Mouse (Mus musculus): ENCODE measurements around the gene Papola. TPM values are rescaled to one million over a fixed set of nuclear protein-coding genes. Genes with fewer than 3 reads are reported as not detected.

The Papola gene
- polyA plus RNA-seq, 1 experiment from 2014 or later = 226 TPM

DNA sequence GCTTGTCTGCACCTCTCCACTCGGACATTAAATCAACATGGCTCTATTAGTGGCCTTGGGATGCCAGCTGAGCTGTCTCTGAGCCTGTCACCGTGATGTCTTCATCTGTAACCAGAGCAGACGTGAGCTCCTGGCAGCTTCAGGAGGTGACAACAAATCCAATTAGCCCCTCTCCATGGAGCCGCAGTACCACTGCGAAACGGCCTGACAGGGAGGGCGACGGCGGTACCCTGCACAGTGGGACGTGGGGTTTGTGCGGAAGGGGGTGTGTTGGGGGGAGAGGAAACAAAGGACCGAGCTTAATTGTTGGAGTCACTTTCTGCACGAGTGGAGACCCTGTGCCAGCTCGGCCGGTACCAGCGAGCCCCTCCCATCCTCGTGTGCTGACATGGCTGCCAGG, 90.6 kb downstream of the Papola start:
- H3K36me3 ChIP-seq (ENCODE audit: control insufficient read depth, insufficient read depth, low read length) = no peaks in the 10 kb centered on the region
- no peak for ATAC-seq (ENCODE audit: insufficient number of reproducible peaks, low FRiP score, low TSS enrichment, low read depth)
- no peaks in the 10 kb centered on the region; the same call in 1 of the 2 replicates for H3K9me3 ChIP-seq (ENCODE audit: control insufficient read depth, low read length)
- no peak overlapping the region for H3K4me3 ChIP-seq (ENCODE audit: low read depth, low read length)
- no peak overlapping the region for H3K4me2 ChIP-seq (ENCODE audit: low read depth, severe bottlenecking)
- H3K27ac ChIP-seq (replicated peaks; ENCODE audit: low read depth, low read length) = no peak overlapping the region
- no peak overlapping the region for H3K9ac ChIP-seq (ENCODE audit: low read length)
- no peaks in the 10 kb centered on the region for H3K4me1 ChIP-seq (ENCODE audit: control insufficient read depth, insufficient read depth, low read length)
- no peak for DNase-seq (ENCODE audit: low spot score)
- 25% methylated on average over 17 of the region's 17 CpGs for WGBS
- H3K27me3 ChIP-seq (ENCODE audit: control insufficient read depth, insufficient read depth, low read length) = no peaks in the 10 kb centered on the region

DNA sequence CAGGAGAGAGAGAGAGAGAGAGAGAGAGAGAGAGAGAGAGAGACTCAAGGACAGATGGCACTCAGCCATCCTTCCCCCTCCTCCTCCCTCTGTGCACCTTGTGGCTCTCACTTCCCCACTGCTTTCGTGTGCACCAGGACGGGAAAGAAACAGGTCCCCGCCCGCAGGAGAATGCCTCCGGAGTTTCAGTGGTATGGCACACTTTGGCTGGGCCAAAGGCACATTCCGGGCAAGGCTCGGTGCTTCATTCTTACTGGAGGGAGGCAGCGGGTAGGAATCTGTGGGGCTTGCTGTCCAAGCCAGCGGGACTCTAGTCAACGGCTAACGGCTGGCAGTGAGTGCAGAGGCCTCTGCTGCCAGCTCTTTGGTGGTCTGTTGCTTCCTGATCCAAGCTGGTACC, 92.0 kb downstream of the Papola start:
- H3K9ac ChIP-seq (ENCODE audit: low read length) = no peak overlapping the region
- WGBS = 72% methylated on average over 11 of the region's 11 CpGs
- no peaks in the 10 kb centered on the region for H3K4me1 ChIP-seq (ENCODE audit: control insufficient read depth, insufficient read depth, low read length)
- H3K27me3 ChIP-seq (ENCODE audit: control insufficient read depth, insufficient read depth, low read length) = no peaks in the 10 kb centered on the region
- H3K9me3 ChIP-seq (ENCODE audit: control insufficient read depth, low read length) = no peaks in the 10 kb centered on the region; the same call in 1 of the 2 replicates
- H3K4me2 ChIP-seq (ENCODE audit: low read depth, severe bottlenecking) = no peak overlapping the region
- DNase-seq (ENCODE audit: low spot score) = no peak
- H3K27ac ChIP-seq (replicated peaks; ENCODE audit: low read depth, low read length) = no peak overlapping the region
- no peaks in the 10 kb centered on the region for H3K36me3 ChIP-seq (ENCODE audit: control insufficient read depth, insufficient read depth, low read length)
- H3K4me3 ChIP-seq (ENCODE audit: low read depth, low read length) = no peak overlapping the region
- ATAC-seq (ENCODE audit: insufficient number of reproducible peaks, low FRiP score, low TSS enrichment, low read depth) = no peak

DNA sequence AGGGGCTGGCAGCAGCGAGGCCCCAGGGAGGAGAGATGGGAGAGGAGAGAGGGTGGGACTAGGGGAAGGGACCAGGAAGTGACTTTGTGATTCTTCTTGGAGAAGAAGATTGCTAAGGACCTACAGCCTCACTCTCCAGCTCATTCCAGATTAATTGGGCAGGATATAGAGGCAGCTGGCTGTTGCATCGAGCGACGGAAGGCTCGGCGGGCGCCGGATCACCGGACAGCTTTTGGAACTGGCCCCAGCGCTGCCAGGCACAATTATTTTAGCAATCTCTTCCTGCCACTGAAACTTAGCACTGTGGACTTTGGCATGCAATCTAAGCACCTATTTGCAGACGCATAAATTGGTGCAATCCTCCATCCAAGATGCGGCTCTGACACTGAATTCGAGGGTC, 92.4 kb downstream of the Papola start:
- H3K9ac ChIP-seq (ENCODE audit: low read length) = no peak overlapping the region
- 88% methylated on average over 13 of the region's 13 CpGs for WGBS
- H3K4me1 ChIP-seq (ENCODE audit: control insufficient read depth, insufficient read depth, low read length) = no peaks in the 10 kb centered on the region
- H3K27me3 ChIP-seq (ENCODE audit: control insufficient read depth, insufficient read depth, low read length) = no peaks in the 10 kb centered on the region
- H3K9me3 ChIP-seq (ENCODE audit: control insufficient read depth, low read length) = no peaks in the 10 kb centered on the region; the same call in 1 of the 2 replicates
- no peak for ATAC-seq (ENCODE audit: insufficient number of reproducible peaks, low FRiP score, low TSS enrichment, low read depth)
- H3K27ac ChIP-seq (replicated peaks; ENCODE audit: low read depth, low read length) = no peak overlapping the region
- H3K36me3 ChIP-seq (ENCODE audit: control insufficient read depth, insufficient read depth, low read length) = no peaks in the 10 kb centered on the region
- no peak for DNase-seq (ENCODE audit: low spot score)
- H3K4me2 ChIP-seq (ENCODE audit: low read depth, severe bottlenecking) = no peak overlapping the region
- H3K4me3 ChIP-seq (ENCODE audit: low read depth, low read length) = no peak overlapping the region

DNA sequence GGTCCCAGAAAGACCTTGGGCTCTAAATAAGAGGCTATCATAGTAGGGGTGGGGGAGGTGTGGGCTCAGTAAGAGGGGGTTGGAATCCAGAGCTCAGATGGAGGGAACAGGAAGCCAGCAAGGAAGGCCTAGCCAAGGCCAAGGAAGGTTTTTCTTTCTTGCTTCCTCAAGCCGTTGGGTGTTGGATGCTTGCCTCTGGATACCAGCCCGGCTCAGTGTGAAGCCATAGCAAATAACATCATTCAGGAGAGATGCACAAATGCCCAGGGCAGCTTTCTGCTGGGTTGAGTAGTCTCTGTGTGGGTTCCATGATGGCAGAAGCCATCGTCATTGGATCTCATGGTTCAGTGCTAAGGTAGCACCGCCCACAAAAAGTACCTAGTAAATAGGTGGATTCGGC, 94.3 kb downstream of the Papola start:
- H3K27me3 ChIP-seq (ENCODE audit: control insufficient read depth, insufficient read depth, low read length) = no peaks in the 10 kb centered on the region
- no peak overlapping the region for H3K4me2 ChIP-seq (ENCODE audit: low read depth, severe bottlenecking)
- no peak overlapping the region for H3K27ac ChIP-seq (replicated peaks; ENCODE audit: low read depth, low read length)
- ATAC-seq (ENCODE audit: insufficient number of reproducible peaks, low FRiP score, low TSS enrichment, low read depth) = no peak
- H3K9me3 ChIP-seq (ENCODE audit: control insufficient read depth, low read length) = no peaks in the 10 kb centered on the region; the same call in 1 of the 2 replicates
- no peaks in the 10 kb centered on the region for H3K36me3 ChIP-seq (ENCODE audit: control insufficient read depth, insufficient read depth, low read length)
- WGBS = 85% methylated on average over 5 of the region's 5 CpGs
- H3K4me3 ChIP-seq (ENCODE audit: low read depth, low read length) = no peak overlapping the region
- H3K9ac ChIP-seq (ENCODE audit: low read length) = no peak overlapping the region
- DNase-seq (ENCODE audit: low spot score) = no peak
- H3K4me1 ChIP-seq (ENCODE audit: control insufficient read depth, insufficient read depth, low read length) = no peaks in the 10 kb centered on the region

DNA sequence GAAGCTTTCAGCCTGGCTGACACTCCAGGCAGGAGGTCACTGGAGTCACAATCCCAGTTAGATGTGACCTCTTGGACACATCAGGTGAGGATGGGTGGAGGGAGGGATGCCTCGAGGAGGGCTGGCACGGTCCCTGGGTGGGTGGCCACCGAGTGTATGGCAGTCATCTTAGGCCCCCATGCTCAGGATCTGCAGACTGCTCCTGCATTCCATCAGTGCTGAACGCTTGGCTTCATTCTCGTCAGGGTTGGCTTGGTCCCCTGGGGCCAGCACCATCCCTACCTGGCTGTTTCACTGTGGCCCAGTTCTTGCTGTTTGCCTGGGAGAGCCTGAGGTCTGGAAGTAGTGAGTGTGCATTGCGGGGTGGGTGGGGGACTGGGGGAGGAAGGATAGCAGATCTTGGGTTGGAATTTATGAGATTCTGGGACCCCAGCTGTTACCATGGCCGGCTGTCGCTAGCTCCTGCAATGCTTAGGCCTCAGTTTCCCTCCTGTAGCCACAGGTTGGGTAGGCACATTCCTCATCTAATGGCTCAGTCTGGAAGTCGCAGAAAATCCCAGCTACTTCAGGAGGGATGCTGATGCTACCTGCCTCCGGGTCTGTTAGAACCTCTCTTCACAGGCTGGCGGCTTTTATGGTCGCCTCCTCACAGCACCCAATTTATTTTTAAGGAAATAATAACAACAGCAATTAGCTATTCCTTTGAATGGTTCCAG, 99.5 kb downstream of the Papola start:
- ATAC-seq (ENCODE audit: insufficient number of reproducible peaks, low FRiP score, low TSS enrichment, low read depth) (no peak), DNase-seq (ENCODE audit: low spot score) (no peak)
- H3K4me2 ChIP-seq (ENCODE audit: low read depth, severe bottlenecking) = no peak overlapping the region
- H3K4me1 ChIP-seq (ENCODE audit: control insufficient read depth, insufficient read depth, low read length) = no peaks in the 10 kb centered on the region
- H3K9ac ChIP-seq (ENCODE audit: low read length) = no peak overlapping the region
- no peak overlapping the region for H3K4me3 ChIP-seq (ENCODE audit: low read depth, low read length)
- H3K27me3 ChIP-seq (ENCODE audit: control insufficient read depth, insufficient read depth, low read length) = no peaks in the 10 kb centered on the region
- WGBS = 54% methylated on average over 12 of the region's 12 CpGs
- no peak overlapping the region for H3K27ac ChIP-seq (replicated peaks; ENCODE audit: low read depth, low read length)
- H3K9me3 ChIP-seq (ENCODE audit: control insufficient read depth, low read length) = no peaks in the 10 kb centered on the region; the same call in 1 of the 2 replicates
- H3K36me3 ChIP-seq (ENCODE audit: control insufficient read depth, insufficient read depth, low read length) = no peaks in the 10 kb centered on the region

DNA sequence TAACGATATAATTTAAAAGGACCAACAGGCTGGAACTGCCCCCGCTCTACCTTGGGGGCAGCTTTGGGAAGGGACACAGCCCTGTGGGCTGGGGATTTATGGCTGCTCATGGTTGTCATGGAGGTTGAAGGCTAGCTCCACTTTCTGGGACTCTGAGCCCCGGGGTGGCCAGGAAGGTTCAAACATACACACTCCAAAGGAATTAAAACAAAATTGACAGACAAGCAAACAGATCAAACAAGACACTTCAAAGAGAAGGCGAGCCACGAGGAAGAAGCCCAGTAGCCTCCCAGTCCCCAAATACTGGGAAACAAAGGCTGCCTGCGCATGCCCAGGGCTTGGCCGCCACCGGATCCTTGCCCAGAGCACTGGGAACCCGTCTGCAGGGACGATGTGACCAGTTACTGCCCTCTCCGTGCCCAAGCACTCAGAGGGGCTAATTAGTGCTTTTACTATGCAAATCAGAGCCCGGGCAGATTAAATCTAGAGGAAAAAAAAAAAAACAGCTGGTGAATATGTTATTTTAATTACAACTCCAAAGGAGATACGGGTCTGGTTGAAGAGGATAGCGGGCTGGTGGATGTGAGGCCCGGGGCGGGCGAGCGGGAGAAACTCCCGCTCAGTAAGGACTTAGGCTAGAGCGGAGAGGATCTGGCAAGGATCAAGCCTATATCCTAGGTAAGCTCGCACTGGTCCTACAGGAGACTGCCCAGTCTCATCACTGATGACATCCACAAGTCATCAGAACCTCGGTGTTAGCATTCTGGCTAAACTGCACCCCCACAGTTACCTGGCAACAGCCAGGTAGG, 100.2 kb downstream of the Papola start:
- no peak overlapping the region for H3K4me3 ChIP-seq (ENCODE audit: low read depth, low read length)
- no peaks in the 10 kb centered on the region for H3K4me1 ChIP-seq (ENCODE audit: control insufficient read depth, insufficient read depth, low read length)
- ATAC-seq (ENCODE audit: insufficient number of reproducible peaks, low FRiP score, low TSS enrichment, low read depth) (no peak), DNase-seq (ENCODE audit: low spot score) (no peak)
- no peaks in the 10 kb centered on the region for H3K36me3 ChIP-seq (ENCODE audit: control insufficient read depth, insufficient read depth, low read length)
- no peak overlapping the region for H3K4me2 ChIP-seq (ENCODE audit: low read depth, severe bottlenecking)
- WGBS = 31% methylated on average over 22 of the region's 22 CpGs
- H3K27ac ChIP-seq (replicated peaks; ENCODE audit: low read depth, low read length) = no peak overlapping the region
- no peaks in the 10 kb centered on the region for H3K27me3 ChIP-seq (ENCODE audit: control insufficient read depth, insufficient read depth, low read length)
- no peak overlapping the region for H3K9ac ChIP-seq (ENCODE audit: low read length)
- H3K9me3 ChIP-seq (ENCODE audit: control insufficient read depth, low read length) = no peaks in the 10 kb centered on the region

Small RNAs within 50 kb of the gene (microRNA-seq; reads per million reads assigned to microRNA genes)
- not detected for gene Gm22120

Other genes starting within 250 kb of the Papola start
- gene Bdkrb2, start 221.5 kb upstream of the Papola start, polyA plus RNA-seq (2014; fragmentation: Nextera tagmentation; extraction: Ambion mirVana) = 0.18 and 0.28 TPM in 2 replicates
- gene Bdkrb1, start 181.6 kb upstream of the Papola start, polyA plus RNA-seq (2014; fragmentation: Nextera tagmentation; extraction: Ambion mirVana) = not detected in 2 replicates
- gene Gskip, start 99.9 kb upstream of the Papola start, polyA plus RNA-seq (2014; fragmentation: Nextera tagmentation; extraction: Ambion mirVana) = 35.4 and 39.0 TPM in 2 replicates
- gene Atg2b, start 99.5 kb upstream of the Papola start, polyA plus RNA-seq (2014; fragmentation: Nextera tagmentation; extraction: Ambion mirVana) = 16.5 and 16.7 TPM in 2 replicates
- 0.09 and 0.16 TPM in 2 replicates for gene Ak7, start 78.7 kb upstream of the Papola start, polyA plus RNA-seq (2014; fragmentation: Nextera tagmentation; extraction: Ambion mirVana)
- 104 and 108 TPM in 2 replicates for gene Vrk1, start 225.5 kb downstream of the Papola start, polyA plus RNA-seq (2014; fragmentation: Nextera tagmentation; extraction: Ambion mirVana)

All from limb, embryonic 11.5 days (tissue).